ENCODE assay signal across 20 mouse cellular contexts in the genomic region with DNA sequence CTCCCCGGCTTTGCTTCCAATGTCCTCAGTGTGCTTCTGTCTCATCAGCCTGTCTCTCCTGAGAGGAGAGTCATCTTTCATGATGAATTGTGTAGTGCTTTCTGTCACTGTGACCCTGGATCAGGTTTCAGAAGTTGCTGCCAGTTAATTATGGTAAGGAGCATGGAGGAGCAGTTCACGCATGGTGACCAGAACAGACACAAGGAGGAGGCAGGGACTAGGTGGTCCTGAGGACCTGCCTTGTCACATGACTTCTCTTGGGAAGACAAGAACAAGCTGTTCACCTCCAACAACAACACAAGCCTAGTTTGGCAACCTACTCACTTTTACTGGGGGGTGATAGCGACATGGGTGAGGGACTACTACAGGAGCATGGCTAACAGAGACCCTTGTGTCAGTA. TPM values are rescaled to one million over a fixed set of nuclear protein-coding genes. Genes with fewer than 3 reads are reported as not detected.
DNase-seq lines count a peak whose midpoint lies in the region; ATAC-seq lines count a peak whose summit lies in the region.
"Had no signal": no experiment of that assay in that cellular context is flagged by ENCODE, and none has a peak within 500 bp of the region (broad histone marks: within the 10 kb centered on the region; RNA-seq: fewer than 3 reads in every experiment).

No protein-coding gene starts in this region.

- no peaks in the 10 kb centered on the region for H3K27me3 ChIP-seq in heart, embryonic 16.5 days (ENCODE audit: control insufficient read depth, insufficient read depth, low read length)
- no peaks in the 10 kb centered on the region for H3K27me3 ChIP-seq in neural tube, embryonic 11.5 days (ENCODE audit: control insufficient read depth, insufficient read depth, low read length)
- no peaks in the 10 kb centered on the region for H3K27me3 ChIP-seq in neural tube, embryonic 15.5 days (replicated peaks)
- H3K27me3 ChIP-seq in hindbrain, embryonic 15.5 days: no peaks in the 10 kb centered on the region
- H3K27me3 ChIP-seq: limb, embryonic 15.5 days had no signal

- H3K4me3 ChIP-seq in heart, embryonic 16.5 days (ENCODE audit: low read length): no peak overlapping the region
- H3K4me3 ChIP-seq in neural tube, embryonic 11.5 days (ENCODE audit: low read depth, low read length): no peak overlapping the region
- no peak overlapping the region for H3K4me3 ChIP-seq in neural tube, embryonic 15.5 days (replicated peaks)
- no peak overlapping the region for H3K4me3 ChIP-seq in hindbrain, embryonic 15.5 days
- H3K4me3 ChIP-seq: left cerebral cortex, adult 2 months; limb, embryonic 15.5 days had no signal

- H3K27ac ChIP-seq in heart, embryonic 16.5 days (ENCODE audit: low read length): no peak overlapping the region
- peak overlapping the region; percentile 67 for H3K27ac ChIP-seq in neural tube, embryonic 11.5 days (ENCODE audit: low read depth, low read length)
- no peak overlapping the region for H3K27ac ChIP-seq in neural tube, embryonic 15.5 days (replicated peaks)
- H3K27ac ChIP-seq in hindbrain, embryonic 15.5 days (replicated peaks): 0 out of 2 replicates have a peak overlapping the region, but pooled peaks have one; percentile 7
- H3K27ac ChIP-seq: left cerebral cortex, adult 2 months; limb, embryonic 15.5 days had no signal

- no peak overlapping the region for H3K9ac ChIP-seq in heart, embryonic 16.5 days (ENCODE audit: low read length)
- H3K9ac ChIP-seq in neural tube, embryonic 11.5 days (ENCODE audit: low read length): no peak overlapping the region
- no peak overlapping the region for H3K9ac ChIP-seq in neural tube, embryonic 15.5 days (replicated peaks)
- no peak overlapping the region for H3K9ac ChIP-seq in hindbrain, embryonic 15.5 days
- H3K9ac ChIP-seq: limb, embryonic 15.5 days had no signal

- no peaks in the 10 kb centered on the region for H3K9me3 ChIP-seq in heart, embryonic 16.5 days (replicated peaks; ENCODE audit: control insufficient read depth, low read length)
- H3K9me3 ChIP-seq in neural tube, embryonic 11.5 days (ENCODE audit: control insufficient read depth, low read length): no peaks in the 10 kb centered on the region
- H3K9me3 ChIP-seq in neural tube, embryonic 15.5 days (replicated peaks): no peaks in the 10 kb centered on the region
- no peaks in the 10 kb centered on the region for H3K9me3 ChIP-seq in hindbrain, embryonic 15.5 days
- H3K9me3 ChIP-seq: G1E; limb, embryonic 15.5 days had no signal

- H3K4me1 ChIP-seq in heart, embryonic 16.5 days (ENCODE audit: control insufficient read depth, insufficient read depth, low read length): peaks cover 11% of the 10 kb centered on the region
- H3K4me1 ChIP-seq in neural tube, embryonic 11.5 days (ENCODE audit: control insufficient read depth, insufficient read depth, low read length): peaks cover 27% of the 10 kb centered on the region
- H3K4me1 ChIP-seq in neural tube, embryonic 15.5 days: peaks cover 22% of the 10 kb centered on the region
- H3K4me1 ChIP-seq in hindbrain, embryonic 15.5 days (replicated peaks): peaks cover 19% of the 10 kb centered on the region

- no peaks in the 10 kb centered on the region for H3K36me3 ChIP-seq in heart, embryonic 16.5 days (ENCODE audit: control insufficient read depth, insufficient read depth)
- H3K36me3 ChIP-seq in neural tube, embryonic 11.5 days (ENCODE audit: control insufficient read depth, insufficient read depth, low read length): peaks cover 5% of the 10 kb centered on the region; the same call in 1 of the 2 replicates
- H3K36me3 ChIP-seq in neural tube, embryonic 15.5 days: 0 out of 2 replicates have a peak, but pooled peaks cover 5% of the 10 kb centered on the region
- no peaks in the 10 kb centered on the region for H3K36me3 ChIP-seq in hindbrain, embryonic 15.5 days

- no peak overlapping the region for H3K4me2 ChIP-seq in heart, embryonic 16.5 days (ENCODE audit: low read depth, low read length)
- no peak overlapping the region for H3K4me2 ChIP-seq in neural tube, embryonic 11.5 days (ENCODE audit: low read depth)
- no peak overlapping the region for H3K4me2 ChIP-seq in neural tube, embryonic 15.5 days
- no peak overlapping the region for H3K4me2 ChIP-seq in hindbrain, embryonic 15.5 days
- H3K4me2 ChIP-seq: limb, embryonic 15.5 days had no signal

- WGBS in heart, embryonic 16.5 days: 65% methylated on average over 3 of the region's 3 CpGs
- 70% methylated on average over 3 of the region's 3 CpGs for WGBS in neural tube, embryonic 11.5 days
- WGBS in neural tube, embryonic 15.5 days: 56% methylated on average over 3 of the region's 3 CpGs
- 45% methylated on average over 3 of the region's 3 CpGs for WGBS in hindbrain, embryonic 15.5 days

- DNase-seq in heart, adult 8-10 months (ENCODE audit: low spot score): no peak
- no peak for DNase-seq in neural tube, embryonic 11.5 days (ENCODE audit: low spot score)
- DNase-seq in frontal cortex, postnatal 25 days (ENCODE audit: low spot score in 2 of 2): no peak
- DNase-seq in layer of hippocampus, postnatal 10 days (ENCODE audit: low spot score in 2 of 2): no peak
- DNase-seq: adrenal gland, postnatal 10 days; cerebellum, postnatal 10 days; gastrocnemius, postnatal 36 days; kidney, postnatal 25 days; lung, adult 2 months; spleen, adult 18-20 months; thymus, postnatal 4 days had no signal

- peak; percentile 7; the same call in 1 of the 2 replicates for ATAC-seq in heart, embryonic 16.5 days (replicated peaks; ENCODE audit: extremely low read depth, insufficient read depth, low FRiP score)
- no peak for ATAC-seq in neural tube, embryonic 11.5 days (ENCODE audit: insufficient read depth, low FRiP score, low TSS enrichment)
- ATAC-seq in neural tube, embryonic 15.5 days (ENCODE audit: low FRiP score): no peak
- ATAC-seq in hindbrain, embryonic 15.5 days (ENCODE audit: low FRiP score, low read depth): no peak; the same call in 1 of the 2 replicates

RNA-seq across cellular contexts. Expression of a gene that starts 22.5 kb away (rescaled TPM):
- polyA plus RNA-seq in heart, embryonic 16.5 days (2015; fragmentation: Nextera tagmentation; extraction: Ambion mirVana): 39.2 and 42.4 TPM in 2 replicates
- 10 to 100 TPM; 12.3 to 17.9 (median 14.4) TPM for total RNA-seq in heart, adult 8-10 months (2022)
- 138 and 142 TPM in 2 replicates for polyA plus RNA-seq in neural tube, embryonic 11.5 days (2014; fragmentation: Nextera tagmentation; extraction: Ambion mirVana)
- polyA plus RNA-seq in neural tube, embryonic 15.5 days (2015; fragmentation: Nextera tagmentation; extraction: Ambion mirVana): 19.1 and 23.8 TPM in 2 replicates
- 23.0 and 30.7 TPM in 2 replicates for polyA plus RNA-seq in hindbrain, embryonic 15.5 days (2015; fragmentation: Nextera tagmentation; extraction: Ambion mirVana)
- total RNA-seq in layer of hippocampus, postnatal 10 days (2021): 10 to 100 TPM; 45.1 to 46.8 TPM

RNA-seq across cellular contexts. Expression of a gene that starts 40.8 kb away (rescaled TPM):
- polyA plus RNA-seq in heart, embryonic 16.5 days (2015; fragmentation: Nextera tagmentation; extraction: Ambion mirVana): not detected in 2 replicates
- not detected for total RNA-seq in heart, adult 8-10 months (2022)
- polyA plus RNA-seq in neural tube, embryonic 11.5 days (2014; fragmentation: Nextera tagmentation; extraction: Ambion mirVana): not detected in 2 replicates
- polyA plus RNA-seq in neural tube, embryonic 15.5 days (2015; fragmentation: Nextera tagmentation; extraction: Ambion mirVana): not detected in 2 replicates
- polyA plus RNA-seq in hindbrain, embryonic 15.5 days (2015; fragmentation: Nextera tagmentation; extraction: Ambion mirVana): not detected in 2 replicates
- total RNA-seq in layer of hippocampus, postnatal 10 days (2021): not detected
- total RNA-seq: adrenal gland, postnatal 10 days; gastrocnemius, postnatal 36 days; left cerebral cortex, adult 2 months had no signal
- polyA plus RNA-seq: C2C12; embryonic facial prominence, embryonic 11.5 days; G1E; heart, embryonic 14.5 days; limb, embryonic 15.5 days; lung, adult 2 months had no signal

RNA-seq across cellular contexts. Expression of a gene that starts 57.0 kb away (rescaled TPM):
- not detected in 2 replicates for polyA plus RNA-seq in heart, embryonic 16.5 days (2015; fragmentation: Nextera tagmentation; extraction: Ambion mirVana)
- total RNA-seq in heart, adult 8-10 months (2022): not detected
- 0.04 TPM in 1 of 2 replicates, not detected in the other for polyA plus RNA-seq in neural tube, embryonic 11.5 days (2014; fragmentation: Nextera tagmentation; extraction: Ambion mirVana)
- 0.03 and 0.13 TPM in 2 replicates for polyA plus RNA-seq in neural tube, embryonic 15.5 days (2015; fragmentation: Nextera tagmentation; extraction: Ambion mirVana)
- 0.05 TPM in 1 of 2 replicates, not detected in the other for polyA plus RNA-seq in hindbrain, embryonic 15.5 days (2015; fragmentation: Nextera tagmentation; extraction: Ambion mirVana)
- under 1 TPM; 0.11 to 0.21 TPM for total RNA-seq in layer of hippocampus, postnatal 10 days (2021)
- total RNA-seq: adrenal gland, postnatal 10 days; gastrocnemius, postnatal 36 days had no signal
- polyA plus RNA-seq: C2C12; embryonic facial prominence, embryonic 11.5 days; G1E; heart, embryonic 14.5 days; limb, embryonic 15.5 days; lung, adult 2 months had no signal

RNA-seq across cellular contexts. Expression of a gene that starts 58.9 kb away (rescaled TPM):
- not detected in 2 replicates for polyA plus RNA-seq in heart, embryonic 16.5 days (2015; fragmentation: Nextera tagmentation; extraction: Ambion mirVana)
- not detected for total RNA-seq in heart, adult 8-10 months (2022)
- not detected in 2 replicates for polyA plus RNA-seq in neural tube, embryonic 11.5 days (2014; fragmentation: Nextera tagmentation; extraction: Ambion mirVana)
- polyA plus RNA-seq in neural tube, embryonic 15.5 days (2015; fragmentation: Nextera tagmentation; extraction: Ambion mirVana): not detected in 2 replicates
- polyA plus RNA-seq in hindbrain, embryonic 15.5 days (2015; fragmentation: Nextera tagmentation; extraction: Ambion mirVana): not detected in 2 replicates
- under 1 TPM in 1 of 2 experiments, not detected in 1; 0.11 TPM for total RNA-seq in layer of hippocampus, postnatal 10 days (2021)
- total RNA-seq: adrenal gland, postnatal 10 days; gastrocnemius, postnatal 36 days had no signal
- polyA plus RNA-seq: C2C12; embryonic facial prominence, embryonic 11.5 days; G1E; heart, embryonic 14.5 days; limb, embryonic 15.5 days; lung, adult 2 months had no signal

Comparison
In these comparisons a context has a peak if more than half of its experiments do, and no peak if none do; other contexts are left out.
1. H3K27ac ChIP-seq: peak in neural tube, embryonic 11.5 days (single experiment) and hindbrain, embryonic 15.5 days (single experiment); none in heart, embryonic 16.5 days (single experiment) and neural tube, embryonic 15.5 days (single experiment).